Mouse (Mus musculus) MN1 (cell line): Measurements from ENCODE around the gene Asic5.
A peak's percentile ranks its signal among the peaks of the same experiment; 100 is the strongest.

Source experiments
- DNase-seq: peaks from one replicate; pipeline ENCODE4 v3.0.0-alpha.2; 2016; ENCODE audit warnings: low spot score

The Asic5 gene

DNA sequence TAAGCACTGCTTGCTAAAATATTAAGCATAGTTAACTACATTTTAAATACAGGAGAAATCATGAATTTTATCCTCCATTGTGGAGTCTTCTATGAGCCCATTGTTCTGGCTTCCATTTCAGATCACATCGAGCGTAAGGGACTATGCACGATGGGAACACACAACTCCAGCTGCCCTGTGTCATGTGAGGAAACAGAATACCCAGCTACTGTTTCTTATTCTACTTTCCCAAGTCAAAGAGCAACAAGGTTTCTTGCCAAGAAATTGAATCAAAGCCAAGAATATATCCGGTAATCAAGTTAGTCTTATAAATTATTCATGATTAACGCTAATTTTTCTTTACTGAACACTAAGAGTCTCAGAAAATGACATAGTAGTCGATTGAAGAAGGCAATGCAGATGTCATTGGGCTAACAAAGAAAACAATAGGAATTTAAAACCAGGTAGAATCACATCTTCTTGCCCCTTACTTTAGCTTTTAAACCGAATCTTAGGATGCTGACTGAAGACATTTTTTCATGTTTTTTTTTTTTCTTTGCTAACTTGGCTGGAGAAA is 32.1 kb downstream of the Asic5 start:
- peak; percentile 32 for DNase-seq

DNA sequence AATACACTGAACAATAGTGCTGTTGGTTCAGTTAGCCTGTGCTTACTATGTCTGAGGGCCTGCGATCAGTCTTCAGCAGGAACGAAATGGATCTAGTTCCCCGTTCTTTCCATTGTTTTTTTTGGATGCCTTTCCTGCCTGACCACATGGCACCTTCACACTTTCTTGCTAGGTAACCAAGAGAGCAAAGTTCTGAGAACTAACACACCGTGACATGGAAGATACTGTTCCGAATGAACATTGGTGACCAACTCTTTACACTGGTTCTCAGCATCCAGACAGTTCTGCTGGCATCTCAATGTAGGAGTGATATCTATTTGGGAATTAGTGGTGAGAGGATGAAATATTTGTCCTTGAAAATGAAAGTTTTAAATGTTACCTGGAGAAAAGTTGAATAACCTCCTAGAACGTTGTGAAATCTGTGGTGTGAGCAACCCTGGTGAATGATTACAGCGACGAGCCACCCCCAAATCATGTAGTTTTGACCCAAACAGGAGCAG is 40.4 kb downstream of the Asic5 start:
- no peak for DNase-seq

DNA sequence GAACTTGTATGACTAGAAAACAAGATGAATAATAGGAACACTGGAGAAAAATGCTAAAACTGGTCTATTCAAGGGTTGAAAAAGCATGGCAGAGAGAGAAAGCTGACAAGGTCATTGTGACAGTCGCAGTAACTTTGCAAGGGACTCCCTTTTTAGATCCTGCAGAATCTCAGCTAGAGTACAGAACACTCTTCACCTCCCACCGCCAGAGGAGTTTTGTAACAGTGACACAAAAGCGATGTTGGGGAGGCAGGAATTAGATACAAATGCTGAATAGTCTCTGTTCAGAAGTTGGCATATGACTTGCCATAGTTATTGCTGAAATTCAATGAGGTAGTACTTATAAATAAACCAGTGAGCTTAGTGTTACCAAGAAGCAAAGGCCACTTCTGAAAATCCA is 41.0 kb downstream of the Asic5 start:
- no peak for DNase-seq

DNA sequence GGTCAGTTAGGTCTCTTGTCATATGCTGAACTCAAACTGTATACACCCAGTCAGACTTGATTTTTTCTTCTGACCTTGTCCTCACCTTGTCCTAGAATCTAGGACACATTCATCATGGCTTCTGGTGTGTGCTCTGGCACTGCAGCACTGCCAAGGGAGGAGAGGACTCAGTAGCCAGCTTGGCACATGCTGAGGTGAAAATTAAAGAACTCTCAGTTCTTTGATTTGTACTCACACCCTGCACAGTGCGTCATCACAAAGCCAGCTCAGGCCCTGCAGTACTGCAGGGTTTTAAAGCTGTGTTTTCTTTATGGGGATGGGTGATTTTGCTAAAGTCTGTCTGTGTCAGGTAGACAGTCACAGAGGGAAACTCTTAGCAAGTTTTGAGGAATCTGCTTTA is 45.2 kb downstream of the Asic5 start:
- no peak for DNase-seq

DNA sequence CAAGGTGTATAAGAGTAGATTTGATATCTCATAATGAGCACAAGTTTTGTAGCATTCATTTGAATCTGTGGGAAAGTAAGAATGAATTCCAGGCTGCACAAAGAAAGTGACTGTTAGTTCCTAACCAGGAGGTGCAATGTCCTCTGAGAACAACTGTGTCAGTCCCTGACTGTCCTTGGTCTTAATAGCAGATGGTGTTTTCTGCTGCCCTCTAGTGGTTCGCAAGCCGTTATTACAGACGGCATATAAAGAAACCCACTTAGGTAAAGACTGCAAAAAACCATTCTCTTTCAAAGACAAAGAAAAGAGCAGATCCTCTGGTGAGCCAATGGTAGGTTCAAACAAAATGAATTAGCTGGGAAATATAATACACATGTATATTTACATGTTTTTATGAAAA is 47.1 kb downstream of the Asic5 start:
- DNase-seq = peak; percentile 72

DNA sequence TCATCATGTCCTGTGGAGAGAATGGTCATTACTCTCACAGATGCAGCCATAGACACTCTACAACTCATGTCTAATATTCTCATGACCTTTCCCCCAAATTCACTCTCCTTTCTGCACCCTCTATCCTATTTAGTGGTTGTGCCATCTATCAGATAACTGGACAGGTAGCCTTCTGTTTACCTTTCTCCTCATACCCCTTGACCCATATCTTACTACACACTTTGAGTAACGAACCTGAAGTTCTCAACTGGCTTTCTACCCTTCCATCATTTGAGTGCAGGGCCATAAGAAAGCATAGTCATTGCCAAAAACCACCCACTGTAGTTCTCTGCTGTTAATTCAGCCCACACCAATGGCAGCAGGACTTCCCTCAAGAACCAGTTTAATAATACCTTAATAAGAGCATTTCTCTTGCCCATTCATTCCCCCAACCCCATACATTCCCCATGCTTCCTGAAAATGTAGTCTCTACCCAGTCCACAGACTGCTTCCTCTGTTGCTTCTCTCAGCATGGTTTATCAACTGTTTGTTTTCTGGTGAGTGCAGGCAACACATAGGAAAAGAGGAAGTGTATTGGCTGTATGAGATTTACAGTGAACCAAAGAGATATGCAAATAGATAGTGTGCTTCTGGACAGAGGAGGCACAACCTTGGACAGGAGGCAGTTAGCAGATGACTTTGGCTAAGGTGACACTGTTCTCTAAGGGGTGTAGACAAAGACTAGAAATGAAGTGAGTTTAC is 48.1 kb downstream of the Asic5 start:
- DNase-seq = no peak

DNA sequence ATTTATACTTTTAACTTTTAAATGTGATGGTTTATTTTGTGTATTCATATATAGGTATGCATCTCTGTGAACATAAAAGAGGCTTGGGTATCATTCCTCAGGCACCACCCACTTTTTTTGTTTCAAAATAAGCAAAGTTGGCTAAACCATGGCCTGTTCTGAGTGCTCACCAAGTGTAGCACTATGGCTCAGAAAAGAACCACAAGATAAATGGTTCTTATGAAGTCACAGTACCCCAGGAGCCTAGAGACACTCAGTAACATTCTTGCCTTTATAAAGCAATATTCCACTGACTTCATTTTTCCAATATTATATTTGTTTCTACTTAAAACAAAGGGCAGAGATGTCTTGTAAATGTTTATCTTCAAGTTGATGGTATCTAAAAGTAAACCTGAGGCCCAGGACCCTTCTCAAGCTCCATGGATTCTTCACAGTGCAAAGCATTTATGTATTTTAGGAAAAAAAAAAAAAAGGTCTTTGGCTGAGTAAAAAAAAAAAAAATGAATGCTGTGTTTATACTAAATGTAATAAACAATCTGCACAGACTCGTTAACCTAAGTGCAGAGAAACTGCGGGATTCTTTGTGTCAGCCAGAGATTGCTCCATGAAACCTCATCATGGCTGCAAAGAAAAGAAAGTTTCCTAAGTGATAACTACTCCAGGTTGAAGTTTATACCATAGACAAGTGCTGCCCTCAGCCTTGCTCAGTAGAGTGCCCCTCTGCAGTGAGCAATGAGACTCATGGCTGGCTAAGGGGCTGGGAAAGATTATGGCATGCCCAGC is 54.4 kb downstream of the Asic5 start:
- DNase-seq = no peak

DNA sequence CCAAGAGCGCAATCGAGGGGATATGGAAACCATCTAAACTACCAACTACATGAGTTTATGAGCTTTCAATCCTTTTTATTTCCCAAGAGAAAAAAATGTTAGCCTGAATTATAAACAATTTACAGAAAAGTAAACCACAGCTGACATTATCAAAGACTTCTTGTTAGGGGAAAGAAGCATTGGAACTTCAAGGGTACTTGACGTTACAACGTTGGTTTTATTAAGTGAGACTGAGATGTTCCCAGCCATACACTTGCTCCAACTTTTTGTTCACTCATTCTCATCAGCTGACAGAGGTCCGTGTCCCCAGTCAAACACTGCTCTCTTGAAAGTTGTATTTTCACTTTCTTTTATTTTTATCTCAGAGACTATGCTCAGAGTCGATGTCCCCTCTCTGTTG is 61.6 kb downstream of the Asic5 start:
- no peak for DNase-seq

DNA sequence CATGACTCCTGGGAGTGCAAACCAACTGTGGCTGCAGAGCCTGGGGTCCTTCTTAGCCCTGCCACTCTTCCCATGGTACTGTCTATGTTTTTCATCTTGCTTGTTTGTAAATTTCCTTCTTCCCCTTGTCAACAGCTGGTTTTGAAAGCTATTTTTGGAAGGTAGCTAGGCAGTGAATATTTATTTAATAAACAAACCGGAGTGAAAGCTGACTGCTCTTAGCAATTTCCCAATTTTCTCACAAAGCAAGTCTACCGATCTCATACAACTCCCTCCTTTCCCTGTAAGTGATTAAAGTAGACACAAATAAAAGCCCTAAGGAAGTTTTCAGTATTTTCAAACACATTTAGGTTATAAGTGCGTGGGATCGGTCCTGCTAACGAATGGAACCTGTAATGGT is 62.8 kb downstream of the Asic5 start:
- no peak for DNase-seq

DNA sequence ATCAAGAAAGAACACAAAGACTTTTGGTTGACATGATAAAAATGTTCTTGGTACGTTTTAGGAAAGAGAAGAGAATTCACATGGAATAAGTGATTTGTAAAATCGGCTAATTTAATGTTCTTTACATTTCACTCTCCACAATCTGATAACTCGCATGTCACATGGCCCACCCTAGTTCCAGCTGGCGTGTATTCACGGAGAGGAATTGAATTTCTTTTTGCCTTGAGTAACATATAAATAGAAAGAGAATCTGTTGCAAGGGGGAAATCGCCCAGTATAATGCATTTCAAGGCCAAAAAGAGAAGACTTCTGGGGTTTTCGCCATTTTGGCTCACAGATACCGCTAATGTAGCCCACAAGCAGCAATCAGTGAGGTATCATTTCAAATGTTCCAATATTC is 64.0 kb downstream of the Asic5 start:
- no peak for DNase-seq

DNA sequence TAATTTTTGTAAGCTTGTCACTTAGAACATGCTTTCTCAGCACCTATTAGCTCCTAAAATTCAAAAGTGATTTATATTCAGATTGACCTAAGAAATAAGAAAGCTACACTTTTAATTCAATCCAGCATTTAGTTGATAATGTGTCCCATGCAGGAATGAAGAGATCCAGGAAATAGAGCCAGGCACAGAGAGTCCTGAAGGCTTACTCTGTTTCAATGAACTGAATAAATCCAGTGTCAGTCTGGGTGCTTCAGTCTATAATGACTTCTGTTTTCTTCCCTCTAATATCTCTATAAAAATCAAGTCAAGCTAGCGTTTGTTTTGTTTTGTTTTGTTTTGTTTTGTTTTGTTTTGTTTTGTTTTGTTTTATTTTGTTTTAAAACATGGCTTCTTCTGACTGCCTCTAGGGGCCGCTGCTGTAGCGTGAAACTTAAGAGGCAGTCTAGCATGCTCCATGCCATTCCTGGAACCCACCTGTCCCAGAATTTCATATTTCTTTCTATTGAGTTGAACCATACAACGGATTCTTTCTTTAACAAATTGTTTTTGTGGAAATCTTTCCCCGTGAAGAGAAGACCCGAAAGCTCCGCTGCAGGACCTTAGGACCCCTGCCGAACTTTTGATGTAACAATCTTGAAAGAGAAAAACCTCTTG is 65.1 kb downstream of the Asic5 start:
- DNase-seq = peak; percentile 62

DNA sequence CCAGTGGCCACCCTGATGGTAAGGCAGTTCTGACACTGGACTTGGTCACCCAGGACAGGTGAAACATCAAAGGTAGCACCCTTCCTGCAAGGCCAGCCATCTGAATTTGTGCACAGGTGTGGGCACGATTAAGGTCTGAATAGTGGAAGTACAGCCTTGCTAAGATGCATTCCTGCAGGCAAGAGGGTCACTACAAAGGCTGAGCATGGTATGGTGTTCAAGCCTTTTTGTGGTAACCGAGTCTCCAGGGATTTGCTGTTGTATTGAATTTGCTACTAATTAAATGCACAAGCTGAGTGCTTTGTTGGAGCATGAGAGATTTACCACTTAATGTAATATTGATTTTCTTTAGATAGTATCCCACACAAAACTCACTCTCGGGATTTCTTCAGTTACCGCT is 66.0 kb downstream of the Asic5 start:
- peak; percentile 57 for DNase-seq

DNA sequence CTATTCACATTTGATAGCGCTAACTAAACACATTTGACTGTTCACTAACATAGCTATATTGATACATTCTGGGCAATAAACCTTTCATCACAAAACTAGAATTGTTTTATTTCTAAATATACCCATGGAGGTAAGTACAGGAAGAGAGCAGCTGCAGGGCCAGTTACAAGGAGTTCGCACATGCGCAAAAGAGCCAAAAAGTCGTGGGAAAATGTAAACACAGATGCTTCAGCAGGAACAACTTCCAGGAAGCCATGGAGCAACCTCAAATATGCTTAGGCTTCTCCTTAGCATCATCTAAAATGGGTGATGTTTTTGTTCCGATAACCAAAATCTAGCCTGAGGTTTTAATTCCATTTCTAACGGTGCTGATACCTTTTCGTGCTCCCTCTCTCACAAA is 66.6 kb downstream of the Asic5 start:
- DNase-seq = no peak

DNA sequence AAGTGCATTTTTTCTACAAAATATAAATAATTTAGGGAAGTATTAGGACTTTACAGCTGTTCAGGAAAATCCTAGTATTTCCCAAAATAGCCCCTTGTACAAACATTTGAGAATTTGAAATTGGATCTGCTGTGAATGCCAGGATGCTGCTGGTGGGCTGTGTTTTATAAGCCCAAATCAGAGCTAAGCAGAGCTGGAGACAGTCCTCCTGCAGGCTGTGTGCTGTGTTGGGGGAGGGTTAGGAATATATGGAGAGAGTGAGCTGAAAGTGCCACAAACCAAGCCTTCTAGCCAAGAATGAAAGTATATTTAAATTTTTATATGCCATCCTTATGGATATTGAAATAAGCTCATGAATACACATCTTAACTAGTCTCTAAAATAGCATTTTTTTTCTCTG is 69.4 kb downstream of the Asic5 start:
- no peak for DNase-seq

DNA sequence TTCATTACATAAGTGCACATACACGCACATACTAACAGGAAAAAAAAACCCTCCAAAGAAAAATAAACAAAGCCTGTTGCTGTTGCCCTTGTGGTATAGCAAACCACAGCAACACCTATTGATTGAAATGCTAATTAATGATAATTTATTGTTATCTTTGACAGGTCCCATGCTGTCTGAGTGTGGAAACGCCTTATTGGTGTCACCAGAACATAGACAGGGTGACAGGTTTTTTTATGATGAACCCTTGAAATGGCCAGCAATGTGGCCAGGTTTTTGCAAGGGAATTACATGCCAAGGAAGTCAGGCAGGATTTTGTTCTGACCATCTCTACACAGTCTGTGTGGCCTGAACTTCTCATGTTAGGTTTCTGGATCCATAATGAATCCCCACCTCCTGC is 69.9 kb downstream of the Asic5 start:
- DNase-seq = no peak

DNA sequence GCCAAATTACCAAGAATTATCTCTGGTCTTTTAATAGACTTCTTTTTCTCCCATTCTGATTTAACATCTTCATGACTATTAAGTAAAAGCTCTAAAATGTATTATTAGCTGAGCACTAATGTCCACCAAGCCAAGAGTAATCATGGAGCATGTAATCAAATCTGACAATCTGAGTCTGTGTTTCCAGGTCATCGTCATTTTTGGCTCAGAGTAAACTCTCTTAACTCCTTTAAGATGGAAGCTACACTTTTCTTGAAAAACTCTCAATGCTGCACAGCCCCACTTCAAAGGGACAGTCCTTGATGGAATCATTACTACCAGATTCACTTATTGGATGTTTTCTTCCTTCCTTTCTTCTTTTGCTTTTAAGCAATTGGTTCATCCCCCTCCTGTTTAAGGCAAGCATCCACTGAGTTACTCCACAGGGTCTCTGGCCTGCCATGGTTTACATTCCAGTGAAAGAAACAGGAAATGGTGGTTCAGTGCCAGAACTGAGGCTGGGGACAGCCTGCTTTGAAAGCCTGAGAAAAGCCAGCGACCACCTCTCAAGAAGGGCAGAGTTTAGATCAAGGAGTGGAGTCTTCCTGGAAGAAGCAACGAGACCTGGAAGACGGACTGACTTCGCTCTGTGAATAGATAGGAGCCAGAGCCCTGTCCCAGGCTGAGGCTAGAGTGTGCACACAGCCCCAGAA is 72.3 kb downstream of the Asic5 start:
- DNase-seq = peak; percentile 13

DNA sequence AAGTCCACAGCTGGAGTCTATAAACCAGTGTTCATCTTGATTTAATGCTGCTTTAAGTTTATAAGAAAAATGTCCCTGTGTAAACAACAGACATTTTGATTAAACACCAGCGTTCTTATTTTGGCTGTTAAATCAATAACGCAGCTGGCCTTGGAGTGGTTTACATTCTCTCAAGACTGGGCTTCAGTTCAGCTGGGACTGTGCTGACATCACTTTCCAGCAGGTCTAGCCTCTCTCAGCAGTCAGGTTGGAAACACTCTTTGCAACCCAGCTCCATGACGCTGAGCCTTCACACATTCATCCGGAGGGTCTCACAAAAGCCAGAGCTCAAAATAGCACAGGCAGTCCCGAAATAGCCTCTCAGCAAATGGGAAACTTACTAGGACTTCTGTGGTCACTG is 75.1 kb downstream of the Asic5 start:
- DNase-seq = no peak

DNA sequence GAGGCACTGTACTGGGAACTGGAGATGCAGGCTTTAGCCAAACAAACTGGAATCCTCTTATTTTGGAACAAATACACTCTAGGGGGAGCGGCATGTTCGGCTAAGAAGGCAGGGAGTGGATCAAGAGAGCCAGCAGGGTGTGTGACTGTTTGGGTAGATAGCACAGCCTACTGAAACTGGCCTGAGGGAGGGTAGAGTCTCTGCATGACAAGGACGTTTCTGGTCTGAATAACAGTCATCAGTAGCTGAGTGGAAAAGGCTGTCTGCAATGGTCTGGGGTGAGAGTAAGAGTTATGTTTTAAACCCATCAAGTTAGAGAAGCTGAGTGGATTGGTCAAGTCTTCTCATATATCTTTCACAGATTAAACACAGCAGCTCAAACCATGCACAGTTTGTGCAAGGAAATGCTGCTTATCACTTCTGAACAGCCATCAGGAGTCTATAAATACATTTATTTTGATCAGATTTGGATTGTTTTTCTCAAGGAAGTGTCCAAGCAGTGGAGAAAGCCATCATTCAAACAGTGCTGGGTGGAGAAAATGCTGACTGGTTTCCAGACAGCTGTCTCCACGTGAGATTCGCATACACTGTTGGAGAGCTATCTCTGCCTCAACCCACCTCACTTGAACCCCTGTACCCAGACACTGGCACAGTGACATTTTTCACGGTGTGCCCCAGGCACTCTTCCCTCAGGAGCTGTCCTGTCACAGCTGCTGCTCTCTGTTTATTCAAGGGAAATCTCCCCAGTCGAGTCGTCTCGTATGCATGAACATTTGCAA is 79.5 kb downstream of the Asic5 start:
- peak; percentile 25 for DNase-seq

DNA sequence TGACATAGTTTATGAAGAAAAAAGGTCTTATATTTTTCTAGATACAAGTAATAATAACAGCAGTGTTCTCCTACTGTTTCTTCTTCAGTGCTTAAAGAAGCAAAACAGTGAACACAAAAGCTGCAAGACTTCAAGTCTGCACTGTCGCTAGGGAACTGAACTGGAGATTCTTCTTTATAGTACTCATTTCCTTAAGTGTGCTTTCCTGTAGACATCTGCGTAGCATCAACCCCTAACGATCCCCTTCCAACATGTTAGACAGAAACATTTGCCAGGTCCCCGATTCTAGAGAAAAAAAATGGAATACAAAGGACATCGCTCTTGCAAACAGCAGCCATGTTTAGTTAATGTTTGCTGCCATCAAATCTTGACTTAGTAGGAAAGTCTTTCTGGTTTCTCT is 85.7 kb downstream of the Asic5 start:
- DNase-seq = no peak
